Mouse (Mus musculus) CH12.LX (cell line): Measurements from ENCODE around the gene Prkg1. TPM values are rescaled to one million over a fixed set of nuclear protein-coding genes. Genes with fewer than 3 reads are reported as not detected.

ENCODE experiments used
- DNase-seq: peaks from one replicate; pipeline ENCODE4 v3.0.0-alpha.2; 2013; ENCODE audit errors: extremely low read depth
- H3K27ac ChIP-seq: 2 replicates; pipeline ENCODE4 v1.5.1; 2012; ENCODE audit warnings: low read depth, mild to moderate bottlenecking, control low read depth, moderate library complexity; ENCODE audit not compliant: insufficient read depth
- H3K27me3 ChIP-seq: replicated peaks from 2 replicates; pipeline ENCODE3; 2012; ENCODE audit warnings: inconsistent platforms
- H3K36me3 ChIP-seq, 2 experiments: replicated peaks in 1 of 2; 2 replicates each; pipeline versions ENCODE3 to v1.6.1; 2012; ENCODE audit warnings: inconsistent platforms in 1 of 2, low read length in 1 of 2, mild to moderate bottlenecking in 1 of 2, mixed read lengths in 1 of 2, moderate library complexity in 1 of 2; ENCODE audit not compliant: control insufficient read depth in 1 of 2, insufficient read depth in 1 of 2
- H3K4me1 ChIP-seq, 2 experiments: 2 replicates each; pipeline ENCODE4 v1.6.1; 2012; ENCODE audit warnings: inconsistent platforms in 1 of 2, moderate library complexity in 1 of 2; ENCODE audit not compliant: insufficient read depth in 2 of 2, control insufficient read depth in 1 of 2
- H3K4me2 ChIP-seq: 2 replicates; pipeline ENCODE4 v1.6.1; 2012; ENCODE audit warnings: low read depth, mild to moderate bottlenecking, control low read depth; ENCODE audit not compliant: poor library complexity, insufficient read depth, severe bottlenecking
- H3K4me3 ChIP-seq, 3 experiments: fragments of 150-350 bp in 1 of 3; sonication (generic) in 1 of 3; replicated peaks in 1 of 3; 2 replicates each; pipeline versions ENCODE3 to v1.5.1; 2011 to 2012; ENCODE audit warnings: low read depth in 2 of 3, low read length in 2 of 3, mild to moderate bottlenecking in 2 of 3, moderate library complexity in 2 of 3, control low read depth in 1 of 3, improper control_type of control experiment in 1 of 3, inconsistent platforms in 1 of 3, mixed read lengths in 1 of 3; ENCODE audit not compliant: poor library complexity in 1 of 3
- H3K79me2 ChIP-seq: replicated peaks from 2 replicates; pipeline ENCODE4 v1.6.1; 2012; ENCODE audit warnings: mild to moderate bottlenecking, moderate library complexity; ENCODE audit not compliant: control insufficient read depth, poor library complexity, insufficient read depth, severe bottlenecking; ENCODE audit errors: extremely low read depth
- H3K9ac ChIP-seq: 2 replicates; pipeline ENCODE4 v1.6.1; 2012; ENCODE audit warnings: low read depth, mild to moderate bottlenecking, control low read depth, moderate library complexity; ENCODE audit not compliant: insufficient read depth
- H3K9me3 ChIP-seq: replicated peaks from 2 replicates; pipeline ENCODE3; 2012; ENCODE audit warnings: low read length, inconsistent platforms, mixed read lengths
- CHD1 ChIP-seq: IDR thresholded peaks from 2 replicates; pipeline ENCODE4 v1.6.1; 2012; ENCODE audit warnings: low read depth, low read length, improper control_type of control experiment, inconsistent platforms
- CHD2 ChIP-seq: IDR thresholded peaks from 2 replicates; pipeline ENCODE4 v1.6.1; 2011; ENCODE audit warnings: low read length, improper control_type of control experiment
- IRF4 ChIP-seq: IDR thresholded peaks from 2 replicates; pipeline ENCODE4 v1.6.1; 2014; ENCODE audit warnings: low read depth, mild to moderate bottlenecking, inconsistent platforms, low read length, improper control_type of control experiment
- JUN ChIP-seq: IDR thresholded peaks from 2 replicates; pipeline ENCODE4 v1.6.1; 2011; ENCODE audit warnings: low read depth, mild to moderate bottlenecking, low read length, improper control_type of control experiment, moderate library complexity; ENCODE audit not compliant: insufficient read depth
- KAT2A ChIP-seq: IDR thresholded peaks from 2 replicates; pipeline ENCODE4 v1.6.1; 2012; ENCODE audit warnings: low read length, improper control_type of control experiment, inconsistent platforms; ENCODE audit not compliant: insufficient replicate concordance
- MAFK ChIP-seq: IDR thresholded peaks from 2 replicates; pipeline ENCODE4 v1.6.1; 2011; ENCODE audit warnings: low read length, improper control_type of control experiment; ENCODE audit not compliant: insufficient replicate concordance
- MEF2A ChIP-seq: IDR thresholded peaks from 2 replicates; pipeline ENCODE4 v1.6.1; 2014; ENCODE audit warnings: low read depth, mild to moderate bottlenecking, inconsistent platforms, low read length, improper control_type of control experiment, borderline replicate concordance
- MYC ChIP-seq: IDR thresholded peaks from 2 replicates; pipeline ENCODE4 v1.6.1; 2011; ENCODE audit warnings: low read depth, mild to moderate bottlenecking, improper control_type of control experiment, low read length
- NELFE ChIP-seq: IDR thresholded peaks from 2 replicates; pipeline ENCODE4 v1.6.1; 2011; ENCODE audit warnings: low read depth, low read length, improper control_type of control experiment
- NRF1 ChIP-seq: IDR thresholded peaks from 2 replicates; pipeline ENCODE4 v1.6.1; 2014; ENCODE audit warnings: low read depth, mild to moderate bottlenecking, inconsistent platforms, low read length, improper control_type of control experiment, moderate library complexity
- POLR2A ChIP-seq: IDR thresholded peaks from 2 replicates; pipeline ENCODE4 v1.6.1; 2011; ENCODE audit warnings: low read depth, mild to moderate bottlenecking, improper control_type of control experiment, low read length
- POLR2AphosphoS2 ChIP-seq: IDR thresholded peaks from 2 replicates; pipeline ENCODE4 v1.6.1; 2011; ENCODE audit warnings: low read depth, low read length, improper control_type of control experiment
- RAD21 ChIP-seq: IDR thresholded peaks from 2 replicates; pipeline ENCODE4 v1.6.1; 2011; ENCODE audit warnings: low read depth, mild to moderate bottlenecking, low read length, improper control_type of control experiment, moderate library complexity
- USF1 ChIP-seq: IDR thresholded peaks from 2 replicates; pipeline ENCODE4 v1.6.1; 2014; ENCODE audit warnings: low read depth, mild to moderate bottlenecking, inconsistent platforms, low read length, improper control_type of control experiment
- USF2 ChIP-seq: conservative IDR thresholded peaks from 2 replicates; pipeline ENCODE4 v1.6.1; 2011; ENCODE audit warnings: low read depth, low read length, improper control_type of control experiment
- ZNF384 ChIP-seq: IDR thresholded peaks from 2 replicates; pipeline ENCODE4 v1.6.1; 2012; ENCODE audit warnings: low read depth, low read length, improper control_type of control experiment, inconsistent platforms
- dilution Hi-C: fragments of 300-500 bp; cut with MboI; formaldehyde crosslinking; loops from 2 replicates; pipeline ENCODE4 v1.14.3; 2020; ENCODE audit warnings: low sequenced_read_pairs; ENCODE audit not compliant: extremely low pct_unique_long_range_greater_than_20kb, extremely low pct_ligation_motif_present
- in situ Hi-C: fragments of 300-500 bp; cut with MboI; formaldehyde crosslinking; loops from 3 replicates; pipeline ENCODE4 v1.14.3; 2019; ENCODE audit warnings: low sequenced_read_pairs, low pct_ligation_motif_present, low pct_unique_long_range_greater_than_20kb, mixed read lengths
- polyA plus RNA-seq: library from polyadenylated mRNA; unstranded; fragments of >175 nt; gene quantifications from 2 replicates; pipeline ENCODE4 v1.2.1, GENCODE M21; 2012; ENCODE audit warnings: low read depth; ENCODE audit not compliant: insufficient read length
- total RNA-seq, 2 experiments: library from RNA; depleted of rRNA; stranded (reverse); fragments of 300-350 nt in 1 of 2; fragments of >200 nt in 1 of 2; gene quantifications; 2 replicates each; pipeline ENCODE4 v1.2.3; 2012 to 2014

The Prkg1 gene
- total and polyA plus RNA-seq, 3 experiments, result not detected

DNA sequence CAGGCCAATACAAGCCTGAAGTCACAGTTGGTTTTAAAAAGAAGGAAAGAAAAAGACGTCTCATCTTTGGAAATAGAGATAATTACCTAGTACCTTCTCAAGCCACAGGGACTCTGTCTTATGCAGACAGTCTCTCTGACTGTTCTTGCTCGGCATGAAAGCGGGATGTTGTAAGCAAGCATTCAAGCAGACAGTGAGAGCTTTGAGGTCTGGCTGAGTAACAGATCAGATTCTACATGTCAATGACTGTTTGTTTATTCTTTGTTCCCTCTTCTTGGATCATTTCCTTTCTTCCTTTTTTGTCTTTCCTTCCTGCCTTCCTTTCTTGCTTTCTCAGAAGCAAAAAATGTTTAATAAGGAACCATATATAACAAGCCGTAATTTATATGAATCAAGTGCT lies 148.7 kb downstream of the Prkg1 start:
- no peak for TF ChIP-seq KAT2A
- TF ChIP-seq NELFE, result no peak
- TF ChIP-seq CHD2, result no peak
- no peak for TF ChIP-seq MAFK
- TF ChIP-seq ZNF384, result no peak
- TF ChIP-seq NRF1, result no peak
- TF ChIP-seq USF2, result no peak
- TF ChIP-seq JUN, result no peak
- TF ChIP-seq POLR2AphosphoS2, result no peak
- TF ChIP-seq MEF2A, result no peak
- no peak for TF ChIP-seq RAD21
- no peak for TF ChIP-seq USF1
- TF ChIP-seq IRF4, result no peak
- TF ChIP-seq POLR2A, result no peak
- TF ChIP-seq CHD1, result no peak
- in situ Hi-C loops (no loop called here), dilution Hi-C loops (no loop called here)
- H3K9ac ChIP-seq, result no peak overlapping the region
- no peaks in the 10 kb centered on the region for H3K27me3 ChIP-seq
- H3K4me2 ChIP-seq, result no peak overlapping the region
- H3K9me3 ChIP-seq, result no peaks in the 10 kb centered on the region
- no peaks in the 10 kb centered on the region for H3K4me1 ChIP-seq
- no peaks in the 10 kb centered on the region for H3K79me2 ChIP-seq
- H3K36me3 ChIP-seq, result no peaks in the 10 kb centered on the region
- no peak overlapping the region for H3K4me3 ChIP-seq
- no peak overlapping the region for H3K27ac ChIP-seq
- DNase-seq, result no peak

DNA sequence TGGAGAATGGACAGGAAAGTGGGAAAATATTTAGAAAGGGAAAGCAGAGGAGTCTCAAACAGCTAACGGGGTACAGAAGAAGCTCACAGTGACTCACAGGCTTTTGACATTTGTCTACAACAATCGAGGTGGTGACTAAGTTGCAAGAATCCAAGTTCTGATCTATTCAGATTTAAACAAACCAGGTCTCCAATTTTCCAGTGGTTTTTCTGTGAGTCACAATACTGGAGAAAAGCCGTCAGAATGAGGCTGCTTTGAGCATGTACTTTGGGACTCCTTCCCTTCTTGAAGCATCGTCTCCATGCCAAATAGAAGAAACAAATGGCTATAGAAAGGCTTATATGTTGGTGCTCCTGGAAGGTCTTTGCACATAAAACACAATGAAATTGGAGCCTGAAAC lies 151.7 kb downstream of the Prkg1 start:
- no peak for TF ChIP-seq ZNF384
- no peak for TF ChIP-seq JUN
- no peak for TF ChIP-seq CHD2
- no peak for TF ChIP-seq NRF1
- TF ChIP-seq MYC, result no peak
- TF ChIP-seq IRF4, result no peak
- TF ChIP-seq MEF2A, result no peak
- Histone ChIP-seq H3K27me3 (no peaks in the 10 kb centered on the region), H3K9ac (no peak overlapping the region), H3K79me2 (no peaks in the 10 kb centered on the region), H3K9me3 (no peaks in the 10 kb centered on the region), H3K36me3 (no peaks in the 10 kb centered on the region), H3K4me3 (no peak overlapping the region), H3K4me2 (no peak overlapping the region), H3K27ac (no peak overlapping the region), H3K4me1 (no peaks in the 10 kb centered on the region)
- dilution Hi-C loops (no loop called here), in situ Hi-C loops (no loop called here)
- DNase-seq, result no peak
